Mouse (Mus musculus): Measurements from ENCODE around the gene Gm6337. TPM values are rescaled to one million over a fixed set of nuclear protein-coding genes. Genes with fewer than 3 reads are reported as not detected.

The Gm6337 gene
- not detected for total RNA-seq (2023)

DNA sequence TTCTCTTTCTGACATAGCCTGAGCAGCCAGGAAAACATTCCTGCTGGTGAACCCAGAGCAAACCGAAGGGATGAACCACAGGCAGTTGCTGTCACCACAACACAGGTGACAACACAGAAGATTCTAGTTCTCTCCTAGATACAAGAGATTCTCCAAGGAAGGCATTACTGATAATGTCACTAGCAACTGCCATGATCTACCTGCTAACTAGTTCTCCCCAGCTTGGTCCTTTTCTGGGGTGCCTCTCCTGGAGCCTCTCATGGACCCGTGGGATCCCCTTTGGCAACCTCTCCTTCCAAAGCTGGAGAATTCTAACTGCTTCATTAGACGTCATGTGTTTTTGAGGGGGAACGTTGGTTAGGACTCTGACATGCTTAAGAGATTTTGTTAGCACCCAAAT is at the start of gene Gm6337:
TSS of gene Gm6337 (minus strand) at position 101 of the 400 bp plus-strand sequence.

GRCm38 (mm10) chr14:6093842-6094241 is 35.8 kb upstream of the Gm6337 start, which contains the start of gene Gm8206:
Gene Gm8206, minus strand, starts transcription at chr14:6093942.

Other genes starting within 250 kb of the Gm6337 start
- gene Gm3424, start 227.9 kb downstream of the Gm6337 start, total RNA-seq (2023): not detected
- gene Gm8237, start 177.9 kb downstream of the Gm6337 start, total RNA-seq (2023): not detected
- gene Gm3248, start 96.5 kb downstream of the Gm6337 start, total RNA-seq (2023): not detected
- gene Gm3453, start 79.1 kb downstream of the Gm6337 start, total RNA-seq (2023): not detected
- not detected for gene Gm8206, start 35.7 kb upstream of the Gm6337 start, total RNA-seq (2023)
- gene Gm3468, start 50.4 kb upstream of the Gm6337 start, total RNA-seq (2023): not detected
- gene Gm3476, start 67.5 kb upstream of the Gm6337 start, total RNA-seq (2023): not detected
- gene Gm21560, start 161.0 kb upstream of the Gm6337 start, total RNA-seq (2023): not detected
- not detected for gene Gm3411, start 229.0 kb upstream of the Gm6337 start, total RNA-seq (2023)
- not detected for gene Gm21103, start 246.6 kb upstream of the Gm6337 start, total RNA-seq (2023)